Mouse (Mus musculus): ENCODE measurements around the gene Qrich2. TPM values are rescaled to one million over a fixed set of nuclear protein-coding genes. Genes with fewer than 3 reads are reported as not detected.
"Not testable (repeated sequence)": the region's sequence is repeated elsewhere in the genome, so short reads cannot be mapped to it uniquely, and the experiment has no call there.

The Qrich2 gene
- polyA plus RNA-seq, 1 experiment from 2014 or later = not detected

GRCm38 (mm10) chr11:116411582-116411981 is 54.5 kb downstream of the Qrich2 start:
- Histone ChIP-seq H3K4me1 (replicated peaks; ENCODE audit: control insufficient read depth, insufficient read depth, low read length) (peaks cover 11% of the 10 kb centered on the region), H3K36me3 (ENCODE audit: control insufficient read depth, insufficient read depth, low read length) (no peaks in the 10 kb centered on the region), H3K9ac (ENCODE audit: low read length) (peak overlapping the region; percentile 79), H3K4me2 (ENCODE audit: low read depth, low read length) (peak overlapping the region; percentile 96), H3K4me3 (ENCODE audit: low read length) (peak overlapping the region; percentile 73), H3K27me3 (ENCODE audit: control insufficient read depth, insufficient read depth, low read depth, low read length) (no peaks in the 10 kb centered on the region), H3K9me3 (ENCODE audit: control insufficient read depth, low read length) (no peaks in the 10 kb centered on the region), H3K27ac (ENCODE audit: low read length) (no peak overlapping the region)
- 28% methylated on average over 6 of the region's 6 CpGs for WGBS
- ATAC-seq (ENCODE audit: low read depth) = no peak

- H3K9me3 ChIP-seq (ENCODE audit: control insufficient read depth, low read length); H3K4me2 ChIP-seq (ENCODE audit: low read depth, low read length); H3K27ac ChIP-seq (ENCODE audit: low read length); ATAC-seq (ENCODE audit: low read depth); H3K9ac ChIP-seq (ENCODE audit: low read length); H3K4me3 ChIP-seq (ENCODE audit: low read length); H3K36me3 ChIP-seq (ENCODE audit: control insufficient read depth, insufficient read depth, low read length); H3K27me3 ChIP-seq (ENCODE audit: control insufficient read depth, insufficient read depth, low read depth, low read length): not testable (repeated sequence)
- 84% methylated on average over 3 of the region's 4 CpGs for WGBS
- H3K4me1 ChIP-seq (replicated peaks; ENCODE audit: control insufficient read depth, insufficient read depth, low read length) = peaks cover 11% of the 10 kb centered on the region
Measured at GRCm38 (mm10) chr11:116410415-116410814, 55.6 kb downstream of the Qrich2 start.

GRCm38 (mm10) chr11:116409008-116409407 is 57.0 kb downstream of the Qrich2 start:
- H3K9ac ChIP-seq (ENCODE audit: low read length) = no peak overlapping the region
- H3K36me3 ChIP-seq (ENCODE audit: control insufficient read depth, insufficient read depth, low read length) = no peaks in the 10 kb centered on the region
- H3K4me3 ChIP-seq (ENCODE audit: low read length) = no peak overlapping the region
- no peak overlapping the region for H3K27ac ChIP-seq (ENCODE audit: low read length)
- H3K27me3 ChIP-seq (ENCODE audit: control insufficient read depth, insufficient read depth, low read depth, low read length) = no peaks in the 10 kb centered on the region
- ATAC-seq (ENCODE audit: low read depth) = no peak
- no peak overlapping the region for H3K4me2 ChIP-seq (ENCODE audit: low read depth, low read length)
- no peaks in the 10 kb centered on the region for H3K9me3 ChIP-seq (ENCODE audit: control insufficient read depth, low read length)
- 84% methylated on average over 3 of the region's 3 CpGs for WGBS
- H3K4me1 ChIP-seq (replicated peaks; ENCODE audit: control insufficient read depth, insufficient read depth, low read length) = peaks cover 11% of the 10 kb centered on the region

- 85% methylated on average over 16 of the region's 16 CpGs for WGBS
- no peaks in the 10 kb centered on the region for H3K27me3 ChIP-seq (ENCODE audit: control insufficient read depth, insufficient read depth, low read depth, low read length)
- no peak overlapping the region for H3K4me2 ChIP-seq (ENCODE audit: low read depth, low read length)
- no peaks in the 10 kb centered on the region for H3K9me3 ChIP-seq (ENCODE audit: control insufficient read depth, low read length)
- H3K4me3 ChIP-seq (ENCODE audit: low read length) = no peak overlapping the region
- ATAC-seq (ENCODE audit: low read depth) = no peak
- peaks cover 2% of the 10 kb centered on the region; the same call in 1 of the 2 replicates for H3K36me3 ChIP-seq (ENCODE audit: control insufficient read depth, insufficient read depth, low read length)
- no peak overlapping the region for H3K9ac ChIP-seq (ENCODE audit: low read length)
- H3K4me1 ChIP-seq (replicated peaks; ENCODE audit: control insufficient read depth, insufficient read depth, low read length) = no peaks in the 10 kb centered on the region
- H3K27ac ChIP-seq (ENCODE audit: low read length) = no peak overlapping the region
Measured at GRCm38 (mm10) chr11:116406231-116406728, 59.8 kb downstream of the Qrich2 start.

- Histone ChIP-seq H3K9ac (ENCODE audit: low read length) (no peak overlapping the region), H3K9me3 (ENCODE audit: control insufficient read depth, low read length) (no peaks in the 10 kb centered on the region), H3K27ac (ENCODE audit: low read length) (no peak overlapping the region), H3K4me3 (ENCODE audit: low read length) (no peak overlapping the region), H3K4me2 (ENCODE audit: low read depth, low read length) (no peak overlapping the region), H3K4me1 (replicated peaks; ENCODE audit: control insufficient read depth, insufficient read depth, low read length) (no peaks in the 10 kb centered on the region), H3K27me3 (ENCODE audit: control insufficient read depth, insufficient read depth, low read depth, low read length) (no peaks in the 10 kb centered on the region), H3K36me3 (ENCODE audit: control insufficient read depth, insufficient read depth, low read length) (peaks cover 2% of the 10 kb centered on the region; the same call in 1 of the 2 replicates)
- no peak for ATAC-seq (ENCODE audit: low read depth)
- WGBS = 85% methylated on average over 4 of the region's 4 CpGs
Measured at GRCm38 (mm10) chr11:116405601-116406000, 60.4 kb downstream of the Qrich2 start.

GRCm38 (mm10) chr11:116400560-116400959 is 65.5 kb downstream of the Qrich2 start:
- Histone ChIP-seq H3K27ac (ENCODE audit: low read length) (no peak overlapping the region), H3K4me2 (ENCODE audit: low read depth, low read length) (no peak overlapping the region), H3K4me3 (ENCODE audit: low read length) (no peak overlapping the region), H3K4me1 (replicated peaks; ENCODE audit: control insufficient read depth, insufficient read depth, low read length) (peaks cover 2% of the 10 kb centered on the region; the same call in 1 of the 2 replicates), H3K36me3 (ENCODE audit: control insufficient read depth, insufficient read depth, low read length) (peaks cover 2% of the 10 kb centered on the region; the same call in 1 of the 2 replicates), H3K27me3 (ENCODE audit: control insufficient read depth, insufficient read depth, low read depth, low read length) (no peaks in the 10 kb centered on the region), H3K9ac (ENCODE audit: low read length) (no peak overlapping the region), H3K9me3 (ENCODE audit: control insufficient read depth, low read length) (no peaks in the 10 kb centered on the region)
- no peak for ATAC-seq (ENCODE audit: low read depth)
- 23% methylated on average over 4 of the region's 4 CpGs for WGBS

- Histone ChIP-seq H3K9ac (ENCODE audit: low read length) (peak overlapping the region; percentile 30; the same call in 1 of the 2 replicates), H3K27me3 (ENCODE audit: control insufficient read depth, insufficient read depth, low read depth, low read length) (no peaks in the 10 kb centered on the region), H3K4me2 (ENCODE audit: low read depth, low read length) (no peak overlapping the region), H3K4me3 (ENCODE audit: low read length) (no peak overlapping the region), H3K4me1 (replicated peaks; ENCODE audit: control insufficient read depth, insufficient read depth, low read length) (peaks cover 2% of the 10 kb centered on the region; the same call in 1 of the 2 replicates), H3K36me3 (ENCODE audit: control insufficient read depth, insufficient read depth, low read length) (peaks cover under 1% of the 10 kb centered on the region; the same call in 1 of the 2 replicates), H3K9me3 (ENCODE audit: control insufficient read depth, low read length) (no peaks in the 10 kb centered on the region), H3K27ac (ENCODE audit: low read length) (no peak overlapping the region)
- no peak for ATAC-seq (ENCODE audit: low read depth)
- 82% methylated on average over 11 of the region's 11 CpGs for WGBS
Measured at GRCm38 (mm10) chr11:116398348-116398677, 67.7 kb downstream of the Qrich2 start.

GRCm38 (mm10) chr11:116397517-116398347 is 68.3 kb downstream of the Qrich2 start:
- Histone ChIP-seq H3K4me1 (replicated peaks; ENCODE audit: control insufficient read depth, insufficient read depth, low read length) (peaks cover 2% of the 10 kb centered on the region; the same call in 1 of the 2 replicates), H3K9ac (ENCODE audit: low read length) (peak overlapping the region; percentile 30; the same call in 1 of the 2 replicates), H3K9me3 (ENCODE audit: control insufficient read depth, low read length) (no peaks in the 10 kb centered on the region), H3K4me2 (ENCODE audit: low read depth, low read length) (no peak overlapping the region), H3K27me3 (ENCODE audit: control insufficient read depth, insufficient read depth, low read depth, low read length) (no peaks in the 10 kb centered on the region), H3K4me3 (ENCODE audit: low read length) (no peak overlapping the region), H3K36me3 (ENCODE audit: control insufficient read depth, insufficient read depth, low read length) (no peaks in the 10 kb centered on the region), H3K27ac (ENCODE audit: low read length) (no peak overlapping the region)
- WGBS = 44% methylated on average over 8 of the region's 8 CpGs
- ATAC-seq (ENCODE audit: low read depth) = no peak

- Histone ChIP-seq H3K36me3 (ENCODE audit: control insufficient read depth, insufficient read depth, low read length) (no peaks in the 10 kb centered on the region), H3K9me3 (ENCODE audit: control insufficient read depth, low read length) (no peaks in the 10 kb centered on the region), H3K4me2 (ENCODE audit: low read depth, low read length) (no peak overlapping the region), H3K27me3 (ENCODE audit: control insufficient read depth, insufficient read depth, low read depth, low read length) (no peaks in the 10 kb centered on the region), H3K27ac (ENCODE audit: low read length) (no peak overlapping the region), H3K4me3 (ENCODE audit: low read length) (no peak overlapping the region), H3K9ac (ENCODE audit: low read length) (no peak overlapping the region), H3K4me1 (replicated peaks; ENCODE audit: control insufficient read depth, insufficient read depth, low read length) (peaks cover 2% of the 10 kb centered on the region; the same call in 1 of the 2 replicates)
- WGBS = 96% methylated on average over 3 of the region's 3 CpGs
- no peak; the same call in 1 of the 2 replicates for ATAC-seq (ENCODE audit: low read depth)
Measured at GRCm38 (mm10) chr11:116396934-116397330, 69.1 kb downstream of the Qrich2 start.
